Mouse (Mus musculus) bone marrow, adult 2 months (tissue): ENCODE data around the gene Fez2. TPM values are rescaled to one million over a fixed set of nuclear protein-coding genes. Genes with fewer than 3 reads are reported as not detected.
A peak's percentile ranks its signal among the peaks of the same experiment; 100 is the strongest.

Experiments
- H3K27ac ChIP-seq: fragments of 200-500 bp; 2 replicates; pipeline ENCODE4 v1.5.1; 2012; ENCODE audit warnings: low read depth, mild to moderate bottlenecking, control low read depth, inconsistent platforms, low read length; ENCODE audit not compliant: control insufficient read depth, poor library complexity, insufficient read depth
- H3K4me1 ChIP-seq: fragments of 200-500 bp; 2 replicates; pipeline ENCODE4 v1.6.1; 2011; ENCODE audit warnings: low read length; ENCODE audit not compliant: control insufficient read depth, insufficient read depth
- H3K4me3 ChIP-seq: fragments of 200-500 bp; replicated peaks from 2 replicates; pipeline ENCODE3; 2011; ENCODE audit warnings: mild to moderate bottlenecking, low read depth, low read length, control low read depth; ENCODE audit not compliant: control insufficient read depth
- CTCF ChIP-seq: fragments of 200-500 bp; IDR thresholded peaks from 2 replicates; pipeline ENCODE4 v1.5.1; 2011; ENCODE audit warnings: low read length, control low read depth; ENCODE audit not compliant: control insufficient read depth, insufficient read depth
- POLR2A ChIP-seq: fragments of 200-500 bp; IDR thresholded peaks from 2 replicates; pipeline ENCODE4 v1.6.1; 2011; ENCODE audit warnings: low read depth, mild to moderate bottlenecking, control low read depth, low read length, borderline replicate concordance; ENCODE audit not compliant: control insufficient read depth
- WGBS: fragments of 180-500 bp; shearing (Covaris S2); methylation state at CpG from one replicate; pipeline ENCODE4 v1.1.7; 2018; 5-methylcytosine and 5-hydroxymethylcytosine counted together
- polyA plus RNA-seq: library from polyadenylated mRNA; stranded (reverse); fragments of >200 nt; gene quantifications from 2 replicates; pipeline ENCODE4 v1.2.4, GENCODE M21; 2011; ENCODE audit warnings: low replicate concordance; ENCODE audit not compliant: missing spikeins, insufficient read depth, insufficient read length

Gene Fez2
- polyA plus RNA-seq: 7.7 and 14.9 TPM in 2 replicates

- TF ChIP-seq POLR2A: no peak; the same call in 1 of the 2 replicates
- no peak for TF ChIP-seq CTCF
- under 1% methylated on average over 61 of the region's 67 CpGs for WGBS
- H3K4me3 ChIP-seq: peak within 1 kb of the TSS; percentile 83
- H3K27ac ChIP-seq: peak within 1 kb of the TSS; percentile 94
- H3K4me1 ChIP-seq: no peaks in the 10 kb centered on the region
Observed at GRCm38 (mm10) chr17:78417381-78418281, at the start of gene Fez2. TSS of gene Fez2 (minus strand) at chr17:78418152.

GRCm38 (mm10) chr17:78465500-78465899, 47.5 kb upstream of the Fez2 start:
- Histone ChIP-seq H3K4me1 (no peaks in the 10 kb centered on the region), H3K27ac (no peak overlapping the region), H3K4me3 (no peak overlapping the region)
- TF ChIP-seq POLR2A (no peak), CTCF (no peak)
- WGBS: 81% methylated on average over 8 of the region's 8 CpGs

- no peak overlapping the region for H3K27ac ChIP-seq
- H3K4me1 ChIP-seq: no peaks in the 10 kb centered on the region
- TF ChIP-seq CTCF (no peak), POLR2A (no peak)
- 76% methylated on average over 3 of the region's 3 CpGs for WGBS
- H3K4me3 ChIP-seq: no peak overlapping the region
Observed at GRCm38 (mm10) chr17:78465071-78465470, 47.1 kb upstream of the Fez2 start.

- 84% methylated on average over 8 of the region's 8 CpGs for WGBS
- H3K4me1 ChIP-seq: no peaks in the 10 kb centered on the region
- no peak overlapping the region for H3K4me3 ChIP-seq
- no peak overlapping the region for H3K27ac ChIP-seq
- TF ChIP-seq CTCF (no peak), POLR2A (no peak)
Observed at GRCm38 (mm10) chr17:78460140-78460539, 42.2 kb upstream of the Fez2 start.

- WGBS: 75% methylated on average over 9 of the region's 9 CpGs
- TF ChIP-seq CTCF (no peak), POLR2A (no peak)
- Histone ChIP-seq H3K4me3 (no peak overlapping the region), H3K27ac (no peak overlapping the region), H3K4me1 (no peaks in the 10 kb centered on the region)
Observed at GRCm38 (mm10) chr17:78455556-78455955, 37.6 kb upstream of the Fez2 start.

- TF ChIP-seq POLR2A: no peak
- peak; percentile 95 for TF ChIP-seq CTCF
- no peak overlapping the region for H3K27ac ChIP-seq
- 23% methylated on average over 11 of the region's 11 CpGs for WGBS
- no peaks in the 10 kb centered on the region for H3K4me1 ChIP-seq
- H3K4me3 ChIP-seq: no peak overlapping the region
Observed at GRCm38 (mm10) chr17:78455114-78455513, 37.2 kb upstream of the Fez2 start.

- no peaks in the 10 kb centered on the region for H3K4me1 ChIP-seq
- TF ChIP-seq CTCF: no peak
- no peak for TF ChIP-seq POLR2A
- WGBS: 90% methylated on average over 21 of the region's 21 CpGs
- H3K27ac ChIP-seq: no peak overlapping the region
- H3K4me3 ChIP-seq: no peak overlapping the region
Observed at GRCm38 (mm10) chr17:78454189-78454977, 36.4 kb upstream of the Fez2 start.

- WGBS: 74% methylated on average over 5 of the region's 5 CpGs
- no peaks in the 10 kb centered on the region for H3K4me1 ChIP-seq
- no peak for TF ChIP-seq POLR2A
- no peak for TF ChIP-seq CTCF
- no peak overlapping the region for H3K27ac ChIP-seq
- no peak overlapping the region for H3K4me3 ChIP-seq
Observed at GRCm38 (mm10) chr17:78453529-78453928, 35.6 kb upstream of the Fez2 start.
